Mouse (Mus musculus) MEL (cell line): Measurements from ENCODE around the gene Mfsd7a. TPM values are rescaled to one million over a fixed set of nuclear protein-coding genes. Genes with fewer than 3 reads are reported as not detected.

Source experiments
- DNase-seq: peaks from one replicate; pipeline ENCODE4 v3.0.0; 2011; ENCODE audit warnings: low read depth, low spot score
- H3K27ac ChIP-seq: 2 replicates; pipeline ENCODE4 v1.5.1; 2012; ENCODE audit warnings: low read depth, mild to moderate bottlenecking, control low read depth, low read length, moderate library complexity; ENCODE audit not compliant: control insufficient read depth
- H3K27me3 ChIP-seq, 2 experiments: fragments of 150-350 bp in 1 of 2; sonication (generic) in 1 of 2; 2 replicates each; pipeline ENCODE4 v1.6.1; 2012; ENCODE audit warnings: low read length in 2 of 2, mild to moderate bottlenecking in 2 of 2, improper control_type of control experiment in 1 of 2, moderate library complexity in 1 of 2; ENCODE audit not compliant: insufficient read depth in 2 of 2, control insufficient read depth in 1 of 2
- H3K36me3 ChIP-seq, 2 experiments: 2 replicates each; pipeline ENCODE4 v1.6.1; 2012 to 2014; ENCODE audit warnings: low read length in 2 of 2, improper control_type of control experiment in 1 of 2, inconsistent platforms in 1 of 2, mild to moderate bottlenecking in 1 of 2; ENCODE audit not compliant: insufficient read depth in 2 of 2, control insufficient read depth in 1 of 2
- H3K4me1 ChIP-seq, 2 experiments: fragments of 150-350 bp in 1 of 2; sonication (generic) in 1 of 2; 2 replicates each; pipeline ENCODE4 v1.6.1; 2012; ENCODE audit warnings: low read length in 2 of 2, improper control_type of control experiment in 1 of 2, mild to moderate bottlenecking in 1 of 2; ENCODE audit not compliant: insufficient read depth in 2 of 2, control insufficient read depth in 1 of 2
- H3K4me3 ChIP-seq, 2 experiments: fragments of 150-350 bp in 1 of 2; sonication (generic) in 1 of 2; 2 replicates each; pipeline ENCODE4 v1.5.1; 2012; ENCODE audit warnings: low read depth in 2 of 2, low read length in 2 of 2, mild to moderate bottlenecking in 2 of 2, moderate library complexity in 2 of 2, control low read depth in 1 of 2, improper control_type of control experiment in 1 of 2; ENCODE audit not compliant: control insufficient read depth in 1 of 2, insufficient read depth in 1 of 2
- H3K79me2 ChIP-seq: 2 replicates; pipeline ENCODE4 v1.6.1; 2012; ENCODE audit warnings: mild to moderate bottlenecking, low read length, moderate library complexity; ENCODE audit not compliant: control insufficient read depth, poor library complexity, insufficient read depth
- H3K9ac ChIP-seq: 2 replicates; pipeline ENCODE4 v1.6.1; 2012; ENCODE audit warnings: low read depth, mild to moderate bottlenecking, control low read depth, low read length, moderate library complexity; ENCODE audit not compliant: control insufficient read depth, poor library complexity, severe bottlenecking
- H3K9me3 ChIP-seq: fragments of 150-350 bp; sonication (generic); replicated peaks from 2 replicates; pipeline ENCODE4 v1.6.1; 2012; ENCODE audit warnings: mild to moderate bottlenecking, low read length, improper control_type of control experiment, moderate library complexity; ENCODE audit not compliant: insufficient read depth
- BHLHE40 ChIP-seq: IDR thresholded peaks from 2 replicates; pipeline ENCODE4 v1.6.1; 2012; ENCODE audit warnings: low read depth, mild to moderate bottlenecking, inconsistent platforms, low read length, improper control_type of control experiment, borderline replicate concordance
- CHD1 ChIP-seq: IDR thresholded peaks from 2 replicates; pipeline ENCODE4 v1.6.1; 2012; ENCODE audit warnings: low read depth, mild to moderate bottlenecking, inconsistent platforms, low read length, improper control_type of control experiment
- CHD2 ChIP-seq: IDR thresholded peaks from 2 replicates; pipeline ENCODE4 v1.6.1; 2011; ENCODE audit warnings: low read length, improper control_type of control experiment
- CTCF ChIP-seq, 3 experiments: IDR thresholded peaks in 2 of 3; conservative IDR thresholded peaks in 1 of 3; 2 replicates each; pipeline ENCODE4 v1.5.1; 2011 to 2012; ENCODE audit warnings: low read length in 3 of 3, low read depth in 2 of 3, mild to moderate bottlenecking in 2 of 3, improper control_type of control experiment in 1 of 3, inconsistent platforms in 1 of 3, mixed read lengths in 1 of 3, moderate library complexity in 1 of 3; ENCODE audit not compliant: control insufficient read depth in 1 of 3, insufficient read depth in 1 of 3, poor library complexity in 1 of 3, severe bottlenecking in 1 of 3
- E2F4 ChIP-seq: IDR thresholded peaks from 2 replicates; pipeline ENCODE4 v1.6.1; 2011; ENCODE audit warnings: low read depth, low read length, improper control_type of control experiment, borderline replicate concordance
- ELF1 ChIP-seq: IDR thresholded peaks from 2 replicates; pipeline ENCODE4 v1.6.1; 2014; ENCODE audit warnings: low read depth, mild to moderate bottlenecking, inconsistent platforms, low read length, improper control_type of control experiment, moderate library complexity
- EP300 ChIP-seq, 2 experiments: IDR thresholded peaks; 2 replicates each; pipeline ENCODE4 v1.6.1; 2011; ENCODE audit warnings: improper control_type of control experiment in 2 of 2, low read length in 2 of 2, low read depth in 1 of 2, mild to moderate bottlenecking in 1 of 2
- ETS1 ChIP-seq: IDR thresholded peaks from 2 replicates; pipeline ENCODE4 v1.6.1; 2012; ENCODE audit warnings: low read depth, mild to moderate bottlenecking, inconsistent platforms, low read length, improper control_type of control experiment, moderate library complexity
- GABPA ChIP-seq: IDR thresholded peaks from 2 replicates; pipeline ENCODE4 v1.6.1; 2012; ENCODE audit warnings: low read depth, mild to moderate bottlenecking, inconsistent platforms, low read length, improper control_type of control experiment, moderate library complexity
- HCFC1 ChIP-seq: IDR thresholded peaks from 2 replicates; pipeline ENCODE4 v1.6.1; 2012; ENCODE audit warnings: low read depth, mild to moderate bottlenecking, inconsistent platforms, low read length, improper control_type of control experiment, moderate library complexity
- JUND ChIP-seq: IDR thresholded peaks from 2 replicates; pipeline ENCODE4 v1.6.1; 2011; ENCODE audit warnings: low read depth, mild to moderate bottlenecking, improper control_type of control experiment, low read length
- KAT2A ChIP-seq: conservative IDR thresholded peaks from 2 replicates; pipeline ENCODE4 v1.6.1; 2012; ENCODE audit warnings: low read depth, low read length, improper control_type of control experiment, inconsistent platforms
- MAFK ChIP-seq: IDR thresholded peaks from 2 replicates; pipeline ENCODE4 v1.6.1; 2011; ENCODE audit warnings: low read depth, mild to moderate bottlenecking, low read length, improper control_type of control experiment, borderline replicate concordance
- MAX ChIP-seq: IDR thresholded peaks from 2 replicates; pipeline ENCODE4 v1.6.1; 2011; ENCODE audit warnings: low read length, improper control_type of control experiment
- MAZ ChIP-seq: IDR thresholded peaks from 2 replicates; pipeline ENCODE4 v1.6.1; 2012; ENCODE audit warnings: low read depth, mild to moderate bottlenecking, inconsistent platforms, low read length, improper control_type of control experiment
- MEF2A ChIP-seq: IDR thresholded peaks from 2 replicates; pipeline ENCODE4 v1.6.1; 2014; ENCODE audit warnings: low read depth, mild to moderate bottlenecking, inconsistent platforms, low read length, improper control_type of control experiment; ENCODE audit not compliant: poor library complexity, insufficient replicate concordance, severe bottlenecking; ENCODE audit errors: extremely low read depth
- MXI1 ChIP-seq: IDR thresholded peaks from 2 replicates; pipeline ENCODE4 v1.6.1; 2011; ENCODE audit warnings: mild to moderate bottlenecking, low read depth, low read length, improper control_type of control experiment
- MYB ChIP-seq: IDR thresholded peaks from 2 replicates; pipeline ENCODE4 v1.6.1; 2011; ENCODE audit warnings: mild to moderate bottlenecking, low read depth, low read length, improper control_type of control experiment
- MYC ChIP-seq: IDR thresholded peaks from 2 replicates; pipeline ENCODE4 v1.6.1; 2011; ENCODE audit warnings: low read depth, mild to moderate bottlenecking, low read length, improper control_type of control experiment, moderate library complexity
- NELFE ChIP-seq: IDR thresholded peaks from 2 replicates; pipeline ENCODE4 v1.6.1; 2011; ENCODE audit warnings: low read depth, low read length, improper control_type of control experiment
- NRF1 ChIP-seq: IDR thresholded peaks from 2 replicates; pipeline ENCODE4 v1.6.1; 2014; ENCODE audit warnings: low read depth, mild to moderate bottlenecking, inconsistent platforms, low read length, improper control_type of control experiment, moderate library complexity; ENCODE audit not compliant: poor library complexity, insufficient read depth, severe bottlenecking
- POLR2A ChIP-seq, 2 experiments: IDR thresholded peaks; 2 replicates each; pipeline ENCODE4 v1.6.1; 2011 to 2012; ENCODE audit warnings: low read length in 2 of 2, mild to moderate bottlenecking in 2 of 2, control low read depth in 1 of 2, improper control_type of control experiment in 1 of 2, low read depth in 1 of 2, moderate library complexity in 1 of 2; ENCODE audit not compliant: control insufficient read depth in 1 of 2, insufficient read depth in 1 of 2, poor library complexity in 1 of 2
- POLR2AphosphoS2 ChIP-seq: IDR thresholded peaks from 2 replicates; pipeline ENCODE4 v1.6.1; 2011; ENCODE audit warnings: low read length, improper control_type of control experiment
- POLR2AphosphoS5 ChIP-seq: IDR thresholded peaks from 2 replicates; pipeline ENCODE4 v1.6.1; 2012; ENCODE audit warnings: low read depth, borderline replicate concordance, mild to moderate bottlenecking, inconsistent platforms, low read length, moderate library complexity, mixed read lengths
- RAD21 ChIP-seq: IDR thresholded peaks from 2 replicates; pipeline ENCODE4 v1.6.1; 2011; ENCODE audit warnings: mild to moderate bottlenecking, low read depth, low read length, improper control_type of control experiment
- RCOR1 ChIP-seq: IDR thresholded peaks from 2 replicates; pipeline ENCODE4 v1.6.1; 2012; ENCODE audit warnings: low read depth, mild to moderate bottlenecking, inconsistent platforms, low read length, improper control_type of control experiment
- SIN3A ChIP-seq: IDR thresholded peaks from 2 replicates; pipeline ENCODE4 v1.6.1; 2012; ENCODE audit warnings: low read length, improper control_type of control experiment, inconsistent platforms
- SMC3 ChIP-seq: IDR thresholded peaks from 2 replicates; pipeline ENCODE4 v1.6.1; 2011; ENCODE audit warnings: low read depth, low read length, improper control_type of control experiment
- TAL1 ChIP-seq: IDR thresholded peaks from 2 replicates; pipeline ENCODE4 v1.6.1; 2012; ENCODE audit warnings: mild to moderate bottlenecking, inconsistent platforms, low read length, moderate library complexity, mixed read lengths
- TBP ChIP-seq: IDR thresholded peaks from 2 replicates; pipeline ENCODE4 v1.8.0; 2011; ENCODE audit warnings: low read depth, low read length, improper control_type of control experiment
- TCF12 ChIP-seq: IDR thresholded peaks from 2 replicates; pipeline ENCODE4 v1.6.1; 2014; ENCODE audit warnings: low read depth, mild to moderate bottlenecking, inconsistent platforms, low read length, improper control_type of control experiment, moderate library complexity
- UBTF ChIP-seq: IDR thresholded peaks from 2 replicates; pipeline ENCODE4 v1.6.1; 2012; ENCODE audit warnings: low read depth, mild to moderate bottlenecking, inconsistent platforms, low read length, improper control_type of control experiment, moderate library complexity, borderline replicate concordance; ENCODE audit not compliant: insufficient read depth
- USF1 ChIP-seq: IDR thresholded peaks from 2 replicates; pipeline ENCODE4 v1.6.1; 2014; ENCODE audit warnings: low read depth, mild to moderate bottlenecking, inconsistent platforms, low read length, improper control_type of control experiment, moderate library complexity
- USF2 ChIP-seq, 2 experiments: IDR thresholded peaks; 2 replicates each; pipeline ENCODE4 v1.6.1; 2011 to 2012; ENCODE audit warnings: improper control_type of control experiment in 2 of 2, low read length in 2 of 2, borderline replicate concordance in 1 of 2, inconsistent platforms in 1 of 2, low read depth in 1 of 2, mild to moderate bottlenecking in 1 of 2; ENCODE audit not compliant: insufficient read depth in 1 of 2
- ZC3H11A ChIP-seq: IDR thresholded peaks from 2 replicates; pipeline ENCODE4 v1.6.1; 2012; ENCODE audit warnings: low read depth, mild to moderate bottlenecking, inconsistent platforms, low read length, improper control_type of control experiment
- ZKSCAN1 ChIP-seq: IDR thresholded peaks from 2 replicates; pipeline ENCODE4 v1.6.1; 2012; ENCODE audit warnings: low read depth, mild to moderate bottlenecking, inconsistent platforms, low read length, improper control_type of control experiment, moderate library complexity
- ZMIZ1 ChIP-seq: IDR thresholded peaks from 2 replicates; pipeline ENCODE4 v1.6.1; 2012; ENCODE audit warnings: low read depth, mild to moderate bottlenecking, inconsistent platforms, low read length, improper control_type of control experiment, moderate library complexity
- ZNF384 ChIP-seq: IDR thresholded peaks from 2 replicates; pipeline ENCODE4 v1.6.1; 2012; ENCODE audit warnings: low read depth, mild to moderate bottlenecking, inconsistent platforms, low read length, improper control_type of control experiment
- polyA plus RNA-seq, 2 experiments: library from polyadenylated mRNA; stranded (reverse) in 1 of 2; unstranded in 1 of 2; fragments of >175 nt in 1 of 2; fragments of >200 nt in 1 of 2; gene quantifications; 2 replicates each; pipeline versions ENCODE4 v1.2.1 to v1.2.4; 2012; ENCODE audit warnings: low replicate concordance in 2 of 2, low read depth in 1 of 2; ENCODE audit not compliant: insufficient read length in 2 of 2, insufficient read depth in 1 of 2, missing spikeins in 1 of 2
- total RNA-seq: library from RNA; depleted of rRNA; stranded (reverse); fragments of 300-350 nt; gene quantifications from 2 replicates; pipeline ENCODE4 v1.2.3, GENCODE M21; 2012

Gene Mfsd7a
- total and polyA plus RNA-seq, 3 experiments = not detected

DNA sequence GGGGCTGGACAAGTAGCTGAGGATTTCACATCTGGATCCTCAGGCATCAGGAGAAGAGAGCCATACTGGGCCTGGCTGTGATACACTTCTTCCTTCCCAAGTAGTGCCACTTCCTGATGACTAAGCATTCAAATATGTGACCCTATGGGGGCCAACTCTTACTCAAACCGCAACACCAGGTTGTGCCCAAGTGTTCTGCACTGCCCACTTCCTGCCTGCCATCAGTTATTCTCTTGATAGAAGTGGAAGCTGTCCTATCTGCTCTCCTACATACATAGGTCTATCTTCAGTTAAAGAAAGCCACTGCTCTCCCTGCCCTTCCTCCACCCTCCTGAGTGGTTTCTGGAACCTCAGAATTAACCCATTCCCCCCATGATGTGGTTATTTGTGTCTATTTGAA lies 43.2 kb downstream of the Mfsd7a start:
- H3K27ac ChIP-seq = peak overlapping the region; percentile 38
- TF ChIP-seq BHLHE40 (no peak), MAX (no peak), KAT2A (no peak), TCF12 (peak; percentile 84), RAD21 (no peak), NRF1 (no peak), MXI1 (no peak), SIN3A (peak; percentile 54; the same call in 1 of the 2 replicates), HCFC1 (no peak), POLR2AphosphoS2 (no peak), POLR2AphosphoS5 (no peak), MAZ (no peak), JUND (no peak), MYB (peak; percentile 59), CTCF (IDR thresholded peaks at IDR 0.05 in 2 of 3, conservative IDR thresholded peaks at IDR 0.05 in 1 of 3; ENCODE audit: control insufficient read depth in 1 of 3, insufficient read depth in 1 of 3, low read depth in 2 of 3, low read length in 3 of 3, poor library complexity in 1 of 3, severe bottlenecking in 1 of 3) (no peak), ZC3H11A (no peak), TBP (no peak; the same call in 1 of the 2 replicates), SMC3 (no peak), EP300 (IDR thresholded peaks at IDR 0.05; ENCODE audit: low read depth in 1 of 2, low read length in 2 of 2) (peak; percentile 83 to 95), TAL1 (peak; percentile 81), RCOR1 (peak; percentile 59; the same call in 1 of the 2 replicates), CHD1 (no peak), MAFK (peak; percentile 71; the same call in 1 of the 2 replicates), MEF2A (no peak), USF2 (IDR thresholded peaks at IDR 0.05; ENCODE audit: borderline replicate concordance in 1 of 2, insufficient read depth in 1 of 2, low read depth in 1 of 2, low read length in 2 of 2) (no peak), NELFE (no peak), ELF1 (no peak), ZKSCAN1 (no peak), ETS1 (peak; percentile 84), GABPA (no peak), E2F4 (no peak), UBTF (no peak), ZMIZ1 (no peak), MYC (no peak), ZNF384 (no peak), USF1 (no peak), CHD2 (no peak; the same call in 1 of the 2 replicates), POLR2A (IDR thresholded peaks at IDR 0.05; ENCODE audit: control insufficient read depth in 1 of 2, insufficient read depth in 1 of 2, low read depth in 1 of 2, low read length in 2 of 2, poor library complexity in 1 of 2) (no peak)

More for the DNA sequence above, 43.2 kb downstream of the Mfsd7a start:
- Histone ChIP-seq H3K79me2 (no peaks in the 10 kb centered on the region), H3K27me3 (no peaks in the 10 kb centered on the region), H3K9me3 (no peaks in the 10 kb centered on the region), H3K4me3 (no peak overlapping the region), H3K9ac (no peak overlapping the region), H3K36me3 (peaks cover 0 to 11% of the 10 kb centered on the region in 2 experiments; a peak in 2 of 4 replicates), H3K4me1 (peaks cover 4 to 20% of the 10 kb centered on the region in 2 experiments; a peak in 3 of 4 replicates)
- DNase-seq = peak; percentile 80
